Mouse (Mus musculus) kidney, adult 2 months (tissue): ENCODE data around the gene Lipc. TPM values are rescaled to one million over a fixed set of nuclear protein-coding genes. Genes with fewer than 3 reads are reported as not detected.
A peak's percentile ranks its signal among the peaks of the same experiment; 100 is the strongest.

Experiments
- DNase-seq: peaks from one replicate; pipeline ENCODE4 v3.0.0; 2021
- H3K27ac ChIP-seq: fragments of 200-500 bp; 2 replicates; pipeline ENCODE4 v1.5.1; 2012; ENCODE audit warnings: low read depth, low read length, control low read depth, inconsistent platforms; ENCODE audit not compliant: insufficient read depth
- H3K27me3 ChIP-seq: fragments of 200-500 bp; replicated peaks from 2 replicates; pipeline ENCODE4 v1.6.1; 2012; ENCODE audit warnings: mild to moderate bottlenecking, moderate library complexity, low read length, inconsistent platforms; ENCODE audit not compliant: control insufficient read depth, insufficient read depth
- H3K36me3 ChIP-seq: fragments of 200-500 bp; 2 replicates; pipeline ENCODE4 v1.6.1; 2012; ENCODE audit warnings: mild to moderate bottlenecking, moderate library complexity, low read length, inconsistent platforms; ENCODE audit not compliant: control insufficient read depth, insufficient read depth
- H3K4me1 ChIP-seq: fragments of 200-500 bp; 2 replicates; pipeline ENCODE4 v1.6.1; 2011; ENCODE audit warnings: low read length; ENCODE audit not compliant: control insufficient read depth, insufficient read depth
- H3K4me3 ChIP-seq: fragments of 200-500 bp; 2 replicates; pipeline ENCODE4 v1.5.1; 2011; ENCODE audit warnings: mild to moderate bottlenecking, low read depth, low read length, control low read depth; ENCODE audit not compliant: insufficient read depth
- CTCF ChIP-seq: fragments of 200-500 bp; conservative IDR thresholded peaks from 2 replicates; pipeline ENCODE4 v1.5.1; 2011; ENCODE audit warnings: low read depth, mild to moderate bottlenecking, control low read depth, low read length, moderate library complexity, mixed read lengths; ENCODE audit not compliant: insufficient read depth, insufficient read length
- POLR2A ChIP-seq: fragments of 200-500 bp; IDR thresholded peaks from one replicate; pipeline ENCODE4 v1.6.1; 2011; ENCODE audit warnings: low read depth, low read length, control low read depth
- WGBS: fragments of 180-500 bp; shearing (Covaris S2); methylation state at CpG from one replicate; pipeline ENCODE4 v1.1.7; 2018; 5-methylcytosine and 5-hydroxymethylcytosine counted together
- polyA plus RNA-seq: library from polyadenylated mRNA; depleted of rRNA; stranded (reverse); fragments of >200 nt; gene quantifications from 2 replicates; pipeline ENCODE4 v1.2.3, GENCODE M21; 2012

The Lipc gene
- polyA plus RNA-seq, 1 experiment = 0.58 TPM

GRCm38 (mm10) chr9:70833111-70833908 lies 118.7 kb downstream of the Lipc start:
- 91% methylated on average over 6 of the region's 6 CpGs for WGBS
- TF ChIP-seq CTCF (no peak), POLR2A (no peak)

GRCm38 (mm10) chr9:70832231-70832630 lies 119.8 kb downstream of the Lipc start:
- no peak for TF ChIP-seq CTCF
- WGBS = 60% methylated on average over 7 of the region's 7 CpGs
- H3K4me1 ChIP-seq = peaks cover 15% of the 10 kb centered on the region

More at GRCm38 (mm10) chr9:70833111-70833908, 118.7 kb downstream of the Lipc start:
- no peaks in the 10 kb centered on the region for H3K36me3 ChIP-seq
- H3K4me1 ChIP-seq = peaks cover 15% of the 10 kb centered on the region
- H3K27me3 ChIP-seq = no peaks in the 10 kb centered on the region
- DNase-seq = no peak
- no peak overlapping the region for H3K4me3 ChIP-seq
- no peak overlapping the region for H3K27ac ChIP-seq

DNA sequence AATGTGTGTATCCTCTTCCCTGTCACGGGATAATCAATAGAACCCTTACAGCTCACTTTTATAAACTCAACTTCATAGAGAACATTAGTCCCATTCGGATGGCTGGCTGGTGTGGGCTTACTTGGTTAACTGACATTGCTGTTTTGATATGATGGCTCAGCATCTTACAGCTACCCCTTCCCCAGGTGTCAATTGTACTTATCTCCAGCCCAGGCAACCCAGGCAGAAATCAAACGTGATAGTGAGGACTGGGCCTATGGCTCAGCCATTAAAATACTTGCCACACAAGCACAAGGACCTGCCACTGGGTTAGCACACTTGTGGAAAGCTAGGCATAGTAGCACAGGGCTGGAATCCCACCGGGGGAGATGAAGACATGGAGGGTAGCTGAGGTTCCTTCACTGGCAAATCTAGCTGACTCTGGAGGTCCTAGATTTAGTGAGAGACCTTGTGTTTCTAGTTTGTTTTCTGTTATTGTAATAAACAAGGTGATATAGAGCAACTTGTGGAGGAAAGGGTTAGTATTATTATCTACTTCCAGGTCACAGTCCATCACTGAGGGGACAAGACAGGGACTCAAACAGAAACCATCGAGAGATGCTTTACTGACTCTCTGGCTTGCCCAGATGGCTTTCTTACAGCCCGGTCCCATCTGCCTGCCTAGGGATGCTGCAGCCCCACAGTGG lies 121.0 kb downstream of the Lipc start:
- Histone ChIP-seq H3K36me3 (no peaks in the 10 kb centered on the region), H3K4me1 (peaks cover 15% of the 10 kb centered on the region), H3K27me3 (no peaks in the 10 kb centered on the region), H3K4me3 (no peak overlapping the region), H3K27ac (no peak overlapping the region)
- DNase-seq = no peak
- WGBS = 69% methylated on average over 6 of the region's 6 CpGs
- TF ChIP-seq POLR2A = no peak
- TF ChIP-seq CTCF = no peak

More at GRCm38 (mm10) chr9:70832231-70832630, 119.8 kb downstream of the Lipc start:
- Histone ChIP-seq H3K36me3 (no peaks in the 10 kb centered on the region), H3K4me3 (no peak overlapping the region), H3K27ac (no peak overlapping the region), H3K27me3 (no peaks in the 10 kb centered on the region)
- DNase-seq = no peak

GRCm38 (mm10) chr9:70829784-70830488 lies 122.1 kb downstream of the Lipc start:
- Histone ChIP-seq H3K27ac (no peak overlapping the region), H3K4me1 (peaks cover 12% of the 10 kb centered on the region)

GRCm38 (mm10) chr9:70827911-70828310 lies 124.1 kb downstream of the Lipc start:
- TF ChIP-seq CTCF = no peak
- TF ChIP-seq POLR2A = no peak
- DNase-seq = no peak
- Histone ChIP-seq H3K36me3 (no peaks in the 10 kb centered on the region), H3K4me3 (no peak overlapping the region), H3K27ac (no peak overlapping the region), H3K27me3 (no peaks in the 10 kb centered on the region), H3K4me1 (0 out of 2 replicates have a peak, but pooled peaks cover 4% of the 10 kb centered on the region)
- WGBS = 91% methylated on average over 6 of the region's 6 CpGs

More at GRCm38 (mm10) chr9:70829784-70830488, 122.1 kb downstream of the Lipc start:
- TF ChIP-seq CTCF = no peak
- TF ChIP-seq POLR2A = no peak
- WGBS = 36% methylated on average over 7 of the region's 7 CpGs
- Histone ChIP-seq H3K4me3 (no peak overlapping the region), H3K36me3 (no peaks in the 10 kb centered on the region), H3K27me3 (no peaks in the 10 kb centered on the region)
- peak; percentile 77 for DNase-seq

DNA sequence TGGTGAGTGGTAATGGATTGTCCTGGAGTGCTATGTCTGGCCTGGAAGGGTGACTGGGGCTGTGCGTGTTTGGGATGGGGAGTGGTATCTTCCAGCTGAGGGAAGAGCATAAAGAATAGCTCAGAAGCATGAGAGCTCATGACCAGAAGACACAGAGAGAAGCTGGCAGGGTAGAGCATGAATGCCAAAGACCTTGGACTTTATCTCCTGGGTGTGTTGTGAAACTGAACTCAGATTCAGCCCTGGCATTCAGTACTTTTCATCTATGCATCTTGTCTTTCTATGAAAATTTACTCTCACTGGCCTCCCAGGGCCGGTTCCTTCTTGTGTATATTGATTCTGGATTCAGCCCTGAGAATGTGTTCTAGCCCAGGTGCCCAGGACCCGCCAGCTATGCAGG lies 127.9 kb downstream of the Lipc start:
- no peak for TF ChIP-seq CTCF
- Histone ChIP-seq H3K36me3 (no peaks in the 10 kb centered on the region), H3K4me3 (no peak overlapping the region), H3K4me1 (no peaks in the 10 kb centered on the region), H3K27me3 (no peaks in the 10 kb centered on the region), H3K27ac (no peak overlapping the region)
- peak; percentile 52 for DNase-seq
- WGBS = 86% methylated on average over 3 of the region's 3 CpGs

DNA sequence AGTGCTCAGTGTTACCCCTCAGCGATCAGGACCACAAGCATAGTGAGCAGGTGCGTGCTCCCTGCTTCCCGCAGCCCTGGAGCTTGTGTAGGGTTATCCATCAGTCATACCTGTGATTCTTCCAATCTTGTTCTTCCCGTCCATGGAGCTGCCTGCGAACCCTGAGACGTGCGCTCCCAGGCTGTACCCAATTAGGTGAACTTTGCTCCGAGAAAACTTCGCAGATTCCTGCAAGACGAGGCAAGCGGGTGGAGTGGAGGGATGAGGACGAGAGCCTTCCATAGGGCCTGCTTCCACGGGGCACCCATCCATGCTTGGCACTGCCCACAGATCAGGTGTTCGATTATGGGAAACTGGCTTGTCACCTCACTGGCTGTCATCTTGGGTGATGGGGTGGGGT lies 133.3 kb downstream of the Lipc start:
- DNase-seq = no peak
- H3K27ac ChIP-seq = no peak overlapping the region
- TF ChIP-seq CTCF (no peak), POLR2A (no peak)
- H3K4me1 ChIP-seq = no peaks in the 10 kb centered on the region
- H3K4me3 ChIP-seq = no peak overlapping the region
- H3K27me3 ChIP-seq = no peaks in the 10 kb centered on the region
- WGBS = 65% methylated on average over 14 of the region's 14 CpGs
- H3K36me3 ChIP-seq = no peaks in the 10 kb centered on the region
